In genomic region chr4:129577688-129578087, GRCm38 (mm10) we compare ENCODE assay signal across 17 mouse cellular contexts. TPM values are rescaled to one million over a fixed set of nuclear protein-coding genes. Genes with fewer than 3 reads are reported as not detected.
DNase-seq lines count a peak whose midpoint lies in the region; ATAC-seq and TF ChIP-seq lines count a peak whose summit lies in the region.
"Had no signal": no experiment of that assay in that cellular context is flagged by ENCODE, and none has a peak within 500 bp of the region (broad histone marks: within the 10 kb centered on the region; RNA-seq: fewer than 3 reads in every experiment).

No protein-coding gene starts in this region.

- peaks cover 10% of the 10 kb centered on the region; the same call in 1 of the 2 replicates for H3K27me3 ChIP-seq in heart, embryonic 10.5 days (ENCODE audit: insufficient read depth, poor library complexity, severe bottlenecking)
- no peaks in the 10 kb centered on the region for H3K27me3 ChIP-seq in heart, postnatal 0 days (ENCODE audit: control insufficient read depth, insufficient read depth, low read length)
- no peaks in the 10 kb centered on the region for H3K27me3 ChIP-seq in liver, adult 2 months (ENCODE audit: control insufficient read depth, insufficient read depth, low read length)
- no peaks in the 10 kb centered on the region for H3K27me3 ChIP-seq in liver, postnatal 0 days (ENCODE audit: insufficient read depth, low read length)
- peaks cover 43% of the 10 kb centered on the region for H3K27me3 ChIP-seq in liver, embryonic 15.5 days
- H3K27me3 ChIP-seq: forebrain, embryonic 13.5 days; limb, embryonic 13.5 days; lung, embryonic 15.5 days had no signal

- peaks cover 16% of the 10 kb centered on the region for H3K4me1 ChIP-seq in heart, embryonic 10.5 days
- H3K4me1 ChIP-seq in heart, postnatal 0 days (ENCODE audit: control insufficient read depth, insufficient read depth) = peaks cover 11% of the 10 kb centered on the region; the same call in 1 of the 2 replicates
- 0 out of 2 replicates have a peak, but pooled peaks cover 3% of the 10 kb centered on the region for H3K4me1 ChIP-seq in liver, adult 2 months (ENCODE audit: control insufficient read depth, insufficient read depth, low read length)
- peaks cover 3% of the 10 kb centered on the region; the same call in 1 of the 2 replicates for H3K4me1 ChIP-seq in liver, postnatal 0 days (ENCODE audit: insufficient read depth)
- peaks cover 10% of the 10 kb centered on the region for H3K4me1 ChIP-seq in liver, embryonic 15.5 days (replicated peaks)

- no peak overlapping the region for H3K9ac ChIP-seq in heart, postnatal 0 days (replicated peaks; ENCODE audit: low read depth, low read length)
- peak overlapping the region; percentile 62 for H3K9ac ChIP-seq in liver, adult 2 months (ENCODE audit: low read depth, low read length)
- no peak overlapping the region for H3K9ac ChIP-seq in liver, postnatal 0 days (replicated peaks)
- no peak overlapping the region for H3K9ac ChIP-seq in liver, embryonic 15.5 days
- H3K9ac ChIP-seq: limb, embryonic 13.5 days; lung, embryonic 15.5 days had no signal

- TF ChIP-seq CTCF in heart, postnatal 0 days (IDR thresholded peaks at IDR 0.05; ENCODE audit: low read depth) = no peak
- no peak for TF ChIP-seq CTCF in liver, adult 2 months (IDR thresholded peaks at IDR 0.05; ENCODE audit: low read depth, low read length)
- no peak for TF ChIP-seq CTCF in liver, postnatal 0 days (IDR thresholded peaks at IDR 0.05; ENCODE audit: low read depth)

- DNase-seq in heart, embryonic 10.5 days (ENCODE audit: low spot score) = no peak
- DNase-seq in heart, postnatal 10 days = no peak
- no peak for DNase-seq in heart, postnatal 0 days (ENCODE audit: low spot score)
- no peak for DNase-seq in heart, postnatal 36 days
- no peak for DNase-seq in liver, adult 2 months (ENCODE audit: extremely low read depth, low read depth, low spot score)
- DNase-seq in liver, postnatal 0 days = no peak
- no peak for DNase-seq in adipocyte (ENCODE audit: low spot score)

- peak overlapping the region; percentile 51 for H3K4me2 ChIP-seq in heart, postnatal 0 days (ENCODE audit: low read depth, low read length)
- no peak overlapping the region for H3K4me2 ChIP-seq in liver, postnatal 0 days (ENCODE audit: low read depth, low read length)
- H3K4me2 ChIP-seq in liver, embryonic 15.5 days = no peak overlapping the region

- 78% methylated on average over 7 of the region's 7 CpGs for WGBS in heart, embryonic 10.5 days
- WGBS in heart, postnatal 0 days = 69% methylated on average over 7 of the region's 7 CpGs
- WGBS in liver, adult 2 months = 70% methylated on average over 7 of the region's 7 CpGs
- 75% methylated on average over 7 of the region's 7 CpGs for WGBS in liver, postnatal 0 days (ENCODE audit: insufficient replicate concordance)
- 64% methylated on average over 7 of the region's 7 CpGs for WGBS in liver, embryonic 15.5 days (ENCODE audit: insufficient replicate concordance)

- TF ChIP-seq EP300 in heart, postnatal 0 days (IDR thresholded peaks at IDR 0.05; ENCODE audit: low read depth) = no peak
- TF ChIP-seq EP300 in liver, postnatal 0 days (IDR thresholded peaks at IDR 0.05; ENCODE audit: low read depth) = no peak

- H3K9me3 ChIP-seq in heart, embryonic 10.5 days = no peaks in the 10 kb centered on the region
- no peaks in the 10 kb centered on the region for H3K9me3 ChIP-seq in heart, postnatal 0 days (replicated peaks; ENCODE audit: control insufficient read depth, low read length)
- no peaks in the 10 kb centered on the region for H3K9me3 ChIP-seq in liver, postnatal 0 days (ENCODE audit: low read length)
- H3K9me3 ChIP-seq in liver, embryonic 15.5 days (replicated peaks) = no peaks in the 10 kb centered on the region
- H3K9me3 ChIP-seq: forebrain, embryonic 13.5 days; limb, embryonic 13.5 days; lung, embryonic 15.5 days; midbrain, embryonic 10.5 days had no signal

- no peak for ATAC-seq in heart, postnatal 0 days (ENCODE audit: insufficient read depth, low read depth)
- ATAC-seq in liver, postnatal 0 days = no peak
- ATAC-seq in liver, embryonic 15.5 days (ENCODE audit: insufficient read depth) = no peak
- ATAC-seq: CD4-positive, CD25-positive, alpha-beta regulatory T cell, adult 4 months; forebrain, embryonic 13.5 days had no signal

- no peak overlapping the region for H3K4me3 ChIP-seq in heart, embryonic 10.5 days
- H3K4me3 ChIP-seq in heart, postnatal 0 days (ENCODE audit: low read depth, low read length) = 0 out of 2 replicates have a peak overlapping the region, but pooled peaks have one; percentile 26
- peak overlapping the region; percentile 63 for H3K4me3 ChIP-seq in liver, adult 2 months (ENCODE audit: insufficient read depth, low read depth, low read length)
- no peak overlapping the region; the same call in 1 of the 2 replicates for H3K4me3 ChIP-seq in liver, postnatal 0 days (ENCODE audit: low read depth, low read length)
- peak overlapping the region; percentile 12; the same call in 1 of the 2 replicates for H3K4me3 ChIP-seq in liver, embryonic 15.5 days (replicated peaks)
- H3K4me3 ChIP-seq: limb, embryonic 13.5 days; lung, embryonic 15.5 days had no signal

- intact Hi-C loops in heart, postnatal 10 days (cut with DNase I) = no loop called here
- intact Hi-C loops in heart, postnatal 36 days (cut with DNase I) = no loop called here

- no peak for TF ChIP-seq POLR2A in liver, adult 2 months (IDR thresholded peaks at IDR 0.05; ENCODE audit: extremely low read depth, insufficient read depth, low read length)

- H3K36me3 ChIP-seq in heart, embryonic 10.5 days = no peaks in the 10 kb centered on the region
- no peaks in the 10 kb centered on the region for H3K36me3 ChIP-seq in heart, postnatal 0 days (replicated peaks; ENCODE audit: control insufficient read depth, insufficient read depth, low read length)
- no peaks in the 10 kb centered on the region for H3K36me3 ChIP-seq in liver, adult 2 months (ENCODE audit: control insufficient read depth, insufficient read depth, low read length)
- H3K36me3 ChIP-seq in liver, postnatal 0 days (replicated peaks; ENCODE audit: insufficient read depth, low read length) = no peaks in the 10 kb centered on the region
- H3K36me3 ChIP-seq in liver, embryonic 15.5 days (replicated peaks) = no peaks in the 10 kb centered on the region
- H3K36me3 ChIP-seq: limb, embryonic 13.5 days; lung, embryonic 15.5 days; midbrain, embryonic 10.5 days had no signal

- no peaks in the 10 kb centered on the region for H3K79me2 ChIP-seq in liver, adult 2 months (ENCODE audit: control insufficient read depth, insufficient read depth, low read length)

- H3K27ac ChIP-seq in heart, embryonic 10.5 days = 0 out of 2 replicates have a peak overlapping the region, but pooled peaks have one; percentile 43
- H3K27ac ChIP-seq in heart, postnatal 0 days (ENCODE audit: low read depth) = peak overlapping the region; percentile 63
- peak overlapping the region; percentile 56 for H3K27ac ChIP-seq in liver, adult 2 months (replicated peaks; ENCODE audit: insufficient read depth, low read depth, low read length)
- no peak overlapping the region; the same call in 1 of the 2 replicates for H3K27ac ChIP-seq in liver, postnatal 0 days (ENCODE audit: low read depth)
- H3K27ac ChIP-seq in liver, embryonic 15.5 days (replicated peaks) = no peak overlapping the region
- H3K27ac ChIP-seq: forebrain, embryonic 13.5 days; hindbrain, postnatal 0 days; limb, embryonic 13.5 days; macrophage had no signal

RNA-seq across cellular contexts. Expression of gene Fam167b, which starts 0.7 kb away (rescaled TPM):
- polyA plus RNA-seq in heart, embryonic 10.5 days (2016; fragmentation: Nextera tagmentation; extraction: Ambion mirVana) = 1.6 and 3.6 TPM in 2 replicates
- total RNA-seq in heart, postnatal 10 days (2021) = 1 to 10 TPM; 1.7 to 1.9 TPM
- 4.6 and 6.2 TPM in 2 replicates for total RNA-seq in heart, postnatal 0 days (2014; rRNA removed; ENCODE audit: low replicate concordance)
- 6.1 and 6.2 TPM in 2 replicates for polyA plus RNA-seq in heart, postnatal 0 days (2015; fragmentation: Nextera tagmentation; extraction: Ambion mirVana)
- total RNA-seq in heart, postnatal 36 days (2021) = under 1 TPM; 0.46 to 1.00 TPM
- total RNA-seq in liver, adult 2 months (2014; rRNA removed) = 11.8 and 14.4 TPM in 2 replicates
- 17.5 and 20.3 TPM in 2 replicates for polyA plus RNA-seq in liver, adult 2 months (2012; rRNA removed)
- polyA plus RNA-seq in liver, postnatal 0 days (2015; fragmentation: Nextera tagmentation; extraction: Ambion mirVana) = 13.1 and 15.0 TPM in 2 replicates
- 6.7 and 7.2 TPM in 2 replicates for polyA plus RNA-seq in liver, embryonic 15.5 days (2015; fragmentation: Nextera tagmentation; extraction: Ambion mirVana)
- total RNA-seq: hindbrain, postnatal 0 days; left cerebral cortex, postnatal 14 days; MEL had no signal
- polyA plus RNA-seq: macrophage had no signal

RNA-seq across cellular contexts. Expression of gene Lck, which starts 4.2 kb away (rescaled TPM):
- 3.0 and 6.3 TPM in 2 replicates for polyA plus RNA-seq in heart, embryonic 10.5 days (2016; fragmentation: Nextera tagmentation; extraction: Ambion mirVana)
- 1 to 10 TPM; 2.1 to 3.9 TPM for total RNA-seq in heart, postnatal 10 days (2021)
- 2.0 and 8.9 TPM in 2 replicates for total RNA-seq in heart, postnatal 0 days (2014; rRNA removed; ENCODE audit: low replicate concordance)
- 0.71 and 0.99 TPM in 2 replicates for polyA plus RNA-seq in heart, postnatal 0 days (2015; fragmentation: Nextera tagmentation; extraction: Ambion mirVana)
- 1 to 10 TPM in 1 of 2 experiments, under 1 TPM in 1; 0.72 to 1.5 TPM for total RNA-seq in heart, postnatal 36 days (2021)
- total RNA-seq in liver, adult 2 months (2014; rRNA removed) = 0.92 and 1.1 TPM in 2 replicates
- polyA plus RNA-seq in liver, adult 2 months (2012; rRNA removed) = 1.7 and 1.9 TPM in 2 replicates
- 3.3 and 3.4 TPM in 2 replicates for polyA plus RNA-seq in liver, postnatal 0 days (2015; fragmentation: Nextera tagmentation; extraction: Ambion mirVana)
- polyA plus RNA-seq in liver, embryonic 15.5 days (2015; fragmentation: Nextera tagmentation; extraction: Ambion mirVana) = 2.4 and 3.3 TPM in 2 replicates

RNA-seq across cellular contexts. Expression of gene Eif3i, which starts 22.8 kb away (rescaled TPM):
- 212 and 236 TPM in 2 replicates for polyA plus RNA-seq in heart, embryonic 10.5 days (2016; fragmentation: Nextera tagmentation; extraction: Ambion mirVana)
- 100 to 1,000 TPM; 143 to 144 TPM for total RNA-seq in heart, postnatal 10 days (2021)
- 408 and 443 TPM in 2 replicates for total RNA-seq in heart, postnatal 0 days (2014; rRNA removed; ENCODE audit: low replicate concordance)
- 169 and 172 TPM in 2 replicates for polyA plus RNA-seq in heart, postnatal 0 days (2015; fragmentation: Nextera tagmentation; extraction: Ambion mirVana)
- 100 to 1,000 TPM; 125 to 129 TPM for total RNA-seq in heart, postnatal 36 days (2021)
- total RNA-seq in liver, adult 2 months (2014; rRNA removed) = 170 and 204 TPM in 2 replicates
- polyA plus RNA-seq in liver, adult 2 months (2012; rRNA removed) = 186 and 205 TPM in 2 replicates
- polyA plus RNA-seq in liver, postnatal 0 days (2015; fragmentation: Nextera tagmentation; extraction: Ambion mirVana) = 119 and 125 TPM in 2 replicates
- polyA plus RNA-seq in liver, embryonic 15.5 days (2015; fragmentation: Nextera tagmentation; extraction: Ambion mirVana) = 156 and 159 TPM in 2 replicates

RNA-seq across cellular contexts. Expression of gene Tmem234, which starts 22.8 kb away (rescaled TPM):
- 184 and 200 TPM in 2 replicates for polyA plus RNA-seq in heart, embryonic 10.5 days (2016; fragmentation: Nextera tagmentation; extraction: Ambion mirVana)
- total RNA-seq in heart, postnatal 10 days (2021) = 10 to 100 TPM; 61.7 to 63.5 TPM
- 108 and 115 TPM in 2 replicates for total RNA-seq in heart, postnatal 0 days (2014; rRNA removed; ENCODE audit: low replicate concordance)
- 150 and 161 TPM in 2 replicates for polyA plus RNA-seq in heart, postnatal 0 days (2015; fragmentation: Nextera tagmentation; extraction: Ambion mirVana)
- total RNA-seq in heart, postnatal 36 days (2021) = 10 to 100 TPM; 42.7 to 43.6 TPM
- 65.6 and 67.5 TPM in 2 replicates for total RNA-seq in liver, adult 2 months (2014; rRNA removed)
- polyA plus RNA-seq in liver, adult 2 months (2012; rRNA removed) = 75.8 and 93.6 TPM in 2 replicates
- 81.7 and 93.9 TPM in 2 replicates for polyA plus RNA-seq in liver, postnatal 0 days (2015; fragmentation: Nextera tagmentation; extraction: Ambion mirVana)
- 113 and 115 TPM in 2 replicates for polyA plus RNA-seq in liver, embryonic 15.5 days (2015; fragmentation: Nextera tagmentation; extraction: Ambion mirVana)

RNA-seq across cellular contexts. Expression of gene Hdac1, which starts 35.2 kb away (rescaled TPM):
- 201 and 237 TPM in 2 replicates for polyA plus RNA-seq in heart, embryonic 10.5 days (2016; fragmentation: Nextera tagmentation; extraction: Ambion mirVana)
- 10 to 100 TPM; 35.1 to 38.1 TPM for total RNA-seq in heart, postnatal 10 days (2021)
- total RNA-seq in heart, postnatal 0 days (2014; rRNA removed; ENCODE audit: low replicate concordance) = 25.8 and 34.5 TPM in 2 replicates
- polyA plus RNA-seq in heart, postnatal 0 days (2015; fragmentation: Nextera tagmentation; extraction: Ambion mirVana) = 73.6 and 77.9 TPM in 2 replicates
- total RNA-seq in heart, postnatal 36 days (2021) = 10 to 100 TPM; 17.7 to 21.1 TPM
- total RNA-seq in liver, adult 2 months (2014; rRNA removed) = 16.8 and 20.5 TPM in 2 replicates
- polyA plus RNA-seq in liver, adult 2 months (2012; rRNA removed) = 15.8 and 18.1 TPM in 2 replicates
- polyA plus RNA-seq in liver, postnatal 0 days (2015; fragmentation: Nextera tagmentation; extraction: Ambion mirVana) = 54.9 and 59.0 TPM in 2 replicates
- polyA plus RNA-seq in liver, embryonic 15.5 days (2015; fragmentation: Nextera tagmentation; extraction: Ambion mirVana) = 98.9 and 100 TPM in 2 replicates

Comparison
In these comparisons a context has a peak if more than half of its experiments do, and no peak if none do; other contexts are left out.
1. H3K27ac ChIP-seq: peak in heart, embryonic 10.5 days (single experiment), heart, postnatal 0 days (single experiment) and liver, adult 2 months (single experiment); none in liver, postnatal 0 days (single experiment) and liver, embryonic 15.5 days (single experiment).
2. H3K4me3 ChIP-seq: peak in heart, postnatal 0 days (single experiment), liver, adult 2 months (single experiment) and liver, embryonic 15.5 days (single experiment); none in heart, embryonic 10.5 days (single experiment) and liver, postnatal 0 days (single experiment).